Mouse (Mus musculus) MEL (cell line): Measurements from ENCODE around the gene Vmn2r54. TPM values are rescaled to one million over a fixed set of nuclear protein-coding genes. Genes with fewer than 3 reads are reported as not detected.
"Not testable (repeated sequence)": the region's sequence is repeated elsewhere in the genome, so short reads cannot be mapped to it uniquely, and the experiment has no call there.

Source experiments
- DNase-seq: peaks from one replicate; pipeline ENCODE4 v3.0.0; 2011; ENCODE audit warnings: low read depth, low spot score
- H3K27ac ChIP-seq: 2 replicates; pipeline ENCODE4 v1.5.1; 2012; ENCODE audit warnings: low read depth, mild to moderate bottlenecking, control low read depth, low read length, moderate library complexity; ENCODE audit not compliant: control insufficient read depth
- H3K27me3 ChIP-seq, 2 experiments: fragments of 150-350 bp in 1 of 2; sonication (generic) in 1 of 2; 2 replicates each; pipeline ENCODE4 v1.6.1; 2012; ENCODE audit warnings: low read length in 2 of 2, mild to moderate bottlenecking in 2 of 2, improper control_type of control experiment in 1 of 2, moderate library complexity in 1 of 2; ENCODE audit not compliant: insufficient read depth in 2 of 2, control insufficient read depth in 1 of 2
- H3K36me3 ChIP-seq, 2 experiments: 2 replicates each; pipeline ENCODE4 v1.6.1; 2012 to 2014; ENCODE audit warnings: low read length in 2 of 2, improper control_type of control experiment in 1 of 2, inconsistent platforms in 1 of 2, mild to moderate bottlenecking in 1 of 2; ENCODE audit not compliant: insufficient read depth in 2 of 2, control insufficient read depth in 1 of 2
- H3K4me1 ChIP-seq, 2 experiments: fragments of 150-350 bp in 1 of 2; sonication (generic) in 1 of 2; 2 replicates each; pipeline ENCODE4 v1.6.1; 2012; ENCODE audit warnings: low read length in 2 of 2, improper control_type of control experiment in 1 of 2, mild to moderate bottlenecking in 1 of 2; ENCODE audit not compliant: insufficient read depth in 2 of 2, control insufficient read depth in 1 of 2
- H3K4me3 ChIP-seq, 2 experiments: fragments of 150-350 bp in 1 of 2; sonication (generic) in 1 of 2; 2 replicates each; pipeline ENCODE4 v1.5.1; 2012; ENCODE audit warnings: low read depth in 2 of 2, low read length in 2 of 2, mild to moderate bottlenecking in 2 of 2, moderate library complexity in 2 of 2, control low read depth in 1 of 2, improper control_type of control experiment in 1 of 2; ENCODE audit not compliant: control insufficient read depth in 1 of 2, insufficient read depth in 1 of 2
- H3K79me2 ChIP-seq: 2 replicates; pipeline ENCODE4 v1.6.1; 2012; ENCODE audit warnings: mild to moderate bottlenecking, low read length, moderate library complexity; ENCODE audit not compliant: control insufficient read depth, poor library complexity, insufficient read depth
- H3K9ac ChIP-seq: 2 replicates; pipeline ENCODE4 v1.6.1; 2012; ENCODE audit warnings: low read depth, mild to moderate bottlenecking, control low read depth, low read length, moderate library complexity; ENCODE audit not compliant: control insufficient read depth, poor library complexity, severe bottlenecking
- H3K9me3 ChIP-seq: fragments of 150-350 bp; sonication (generic); replicated peaks from 2 replicates; pipeline ENCODE4 v1.6.1; 2012; ENCODE audit warnings: mild to moderate bottlenecking, low read length, improper control_type of control experiment, moderate library complexity; ENCODE audit not compliant: insufficient read depth
- BHLHE40 ChIP-seq: IDR thresholded peaks from 2 replicates; pipeline ENCODE4 v1.6.1; 2012; ENCODE audit warnings: low read depth, mild to moderate bottlenecking, inconsistent platforms, low read length, improper control_type of control experiment, borderline replicate concordance
- CHD1 ChIP-seq: IDR thresholded peaks from 2 replicates; pipeline ENCODE4 v1.6.1; 2012; ENCODE audit warnings: low read depth, mild to moderate bottlenecking, inconsistent platforms, low read length, improper control_type of control experiment
- CHD2 ChIP-seq: IDR thresholded peaks from 2 replicates; pipeline ENCODE4 v1.6.1; 2011; ENCODE audit warnings: low read length, improper control_type of control experiment
- CTCF ChIP-seq, 3 experiments: IDR thresholded peaks in 2 of 3; conservative IDR thresholded peaks in 1 of 3; 2 replicates each; pipeline ENCODE4 v1.5.1; 2011 to 2012; ENCODE audit warnings: low read length in 3 of 3, low read depth in 2 of 3, mild to moderate bottlenecking in 2 of 3, improper control_type of control experiment in 1 of 3, inconsistent platforms in 1 of 3, mixed read lengths in 1 of 3, moderate library complexity in 1 of 3; ENCODE audit not compliant: control insufficient read depth in 1 of 3, insufficient read depth in 1 of 3, poor library complexity in 1 of 3, severe bottlenecking in 1 of 3
- ETS1 ChIP-seq: IDR thresholded peaks from 2 replicates; pipeline ENCODE4 v1.6.1; 2012; ENCODE audit warnings: low read depth, mild to moderate bottlenecking, inconsistent platforms, low read length, improper control_type of control experiment, moderate library complexity
- GATA1 ChIP-seq: IDR thresholded peaks from 2 replicates; pipeline ENCODE4 v1.6.1; 2011; ENCODE audit warnings: low read depth, low read length, improper control_type of control experiment
- JUND ChIP-seq: IDR thresholded peaks from 2 replicates; pipeline ENCODE4 v1.6.1; 2011; ENCODE audit warnings: low read depth, mild to moderate bottlenecking, improper control_type of control experiment, low read length
- MAX ChIP-seq: IDR thresholded peaks from 2 replicates; pipeline ENCODE4 v1.6.1; 2011; ENCODE audit warnings: low read length, improper control_type of control experiment
- MEF2A ChIP-seq: IDR thresholded peaks from 2 replicates; pipeline ENCODE4 v1.6.1; 2014; ENCODE audit warnings: low read depth, mild to moderate bottlenecking, inconsistent platforms, low read length, improper control_type of control experiment; ENCODE audit not compliant: poor library complexity, insufficient replicate concordance, severe bottlenecking; ENCODE audit errors: extremely low read depth
- MXI1 ChIP-seq: IDR thresholded peaks from 2 replicates; pipeline ENCODE4 v1.6.1; 2011; ENCODE audit warnings: mild to moderate bottlenecking, low read depth, low read length, improper control_type of control experiment
- MYC ChIP-seq: IDR thresholded peaks from 2 replicates; pipeline ENCODE4 v1.6.1; 2011; ENCODE audit warnings: low read depth, mild to moderate bottlenecking, low read length, improper control_type of control experiment, moderate library complexity
- NRF1 ChIP-seq: IDR thresholded peaks from 2 replicates; pipeline ENCODE4 v1.6.1; 2014; ENCODE audit warnings: low read depth, mild to moderate bottlenecking, inconsistent platforms, low read length, improper control_type of control experiment, moderate library complexity; ENCODE audit not compliant: poor library complexity, insufficient read depth, severe bottlenecking
- POLR2A ChIP-seq, 2 experiments: IDR thresholded peaks; 2 replicates each; pipeline ENCODE4 v1.6.1; 2011 to 2012; ENCODE audit warnings: low read length in 2 of 2, mild to moderate bottlenecking in 2 of 2, control low read depth in 1 of 2, improper control_type of control experiment in 1 of 2, low read depth in 1 of 2, moderate library complexity in 1 of 2; ENCODE audit not compliant: control insufficient read depth in 1 of 2, insufficient read depth in 1 of 2, poor library complexity in 1 of 2
- POLR2AphosphoS2 ChIP-seq: IDR thresholded peaks from 2 replicates; pipeline ENCODE4 v1.6.1; 2011; ENCODE audit warnings: low read length, improper control_type of control experiment
- RCOR1 ChIP-seq: IDR thresholded peaks from 2 replicates; pipeline ENCODE4 v1.6.1; 2012; ENCODE audit warnings: low read depth, mild to moderate bottlenecking, inconsistent platforms, low read length, improper control_type of control experiment
- SIN3A ChIP-seq: IDR thresholded peaks from 2 replicates; pipeline ENCODE4 v1.6.1; 2012; ENCODE audit warnings: low read length, improper control_type of control experiment, inconsistent platforms
- UBTF ChIP-seq: IDR thresholded peaks from 2 replicates; pipeline ENCODE4 v1.6.1; 2012; ENCODE audit warnings: low read depth, mild to moderate bottlenecking, inconsistent platforms, low read length, improper control_type of control experiment, moderate library complexity, borderline replicate concordance; ENCODE audit not compliant: insufficient read depth
- USF1 ChIP-seq: IDR thresholded peaks from 2 replicates; pipeline ENCODE4 v1.6.1; 2014; ENCODE audit warnings: low read depth, mild to moderate bottlenecking, inconsistent platforms, low read length, improper control_type of control experiment, moderate library complexity
- ZC3H11A ChIP-seq: IDR thresholded peaks from 2 replicates; pipeline ENCODE4 v1.6.1; 2012; ENCODE audit warnings: low read depth, mild to moderate bottlenecking, inconsistent platforms, low read length, improper control_type of control experiment
- ZNF384 ChIP-seq: IDR thresholded peaks from 2 replicates; pipeline ENCODE4 v1.6.1; 2012; ENCODE audit warnings: low read depth, mild to moderate bottlenecking, inconsistent platforms, low read length, improper control_type of control experiment
- polyA plus RNA-seq, 2 experiments: library from polyadenylated mRNA; stranded (reverse) in 1 of 2; unstranded in 1 of 2; fragments of >175 nt in 1 of 2; fragments of >200 nt in 1 of 2; gene quantifications; 2 replicates each; pipeline versions ENCODE4 v1.2.1 to v1.2.4; 2012; ENCODE audit warnings: low replicate concordance in 2 of 2, low read depth in 1 of 2; ENCODE audit not compliant: insufficient read length in 2 of 2, insufficient read depth in 1 of 2, missing spikeins in 1 of 2
- total RNA-seq: library from RNA; depleted of rRNA; stranded (reverse); fragments of 300-350 nt; gene quantifications from 2 replicates; pipeline ENCODE4 v1.2.3, GENCODE M21; 2012; rRNA removed

Vmn2r54 gene
- total RNA-seq: not detected in 2 replicates
- not detected for polyA plus RNA-seq

DNA sequence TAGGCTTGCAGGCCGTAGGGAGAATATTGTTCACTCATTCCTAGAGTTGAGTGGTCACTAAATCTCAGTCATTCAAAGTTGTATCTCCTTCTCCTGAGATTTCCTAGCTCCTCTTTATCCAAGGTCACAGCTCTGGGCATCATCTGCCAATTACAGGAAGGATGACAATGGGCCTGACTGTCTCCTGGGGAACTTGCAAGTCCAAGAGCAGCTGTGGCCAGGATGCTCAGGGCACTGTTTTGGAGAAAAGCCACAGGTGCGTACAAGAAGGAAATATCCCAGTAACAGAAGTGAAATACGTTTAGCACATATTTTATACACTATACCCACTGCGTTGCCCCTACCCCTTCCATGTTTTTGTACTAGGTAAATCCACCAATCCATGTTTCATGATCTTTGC lies at the start of gene Vmn2r54:
Vmn2r54 (minus strand) TSS at position 101 of the 400 bp plus-strand sequence.
- H3K4me1 ChIP-seq, H3K27ac ChIP-seq, H3K36me3 ChIP-seq, H3K27me3 ChIP-seq, H3K9ac ChIP-seq, H3K9me3 ChIP-seq, DNase-seq, H3K4me3 ChIP-seq, H3K79me2 ChIP-seq: not testable (repeated sequence)

DNA sequence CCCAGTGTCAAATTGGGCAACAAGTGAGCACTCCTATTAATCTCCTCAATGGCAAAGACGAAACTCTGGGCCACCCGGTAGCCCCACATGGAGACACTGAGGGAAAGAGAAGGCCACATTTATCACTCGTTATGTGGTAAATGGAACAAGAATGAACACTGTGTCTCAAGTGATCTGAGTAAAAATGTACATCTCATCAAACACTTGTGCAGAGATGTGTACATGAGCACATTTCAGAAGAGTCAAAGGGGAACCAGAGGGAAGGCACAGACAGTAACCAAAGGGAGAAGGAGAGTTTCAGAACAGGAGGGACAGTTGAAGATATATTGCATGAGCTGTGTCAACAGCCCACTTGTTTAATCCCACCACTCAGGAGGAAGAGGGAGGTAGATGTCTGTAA lies 44.8 kb upstream of the Vmn2r54 start, which contains the start of gene Vmn2r55:
Vmn2r55 (minus strand) TSS at position 101 of the 400 bp plus-strand sequence.
- not testable (repeated sequence) for H3K4me1 ChIP-seq, H3K27ac ChIP-seq, H3K4me3 ChIP-seq, DNase-seq, H3K9ac ChIP-seq, H3K36me3 ChIP-seq, H3K9me3 ChIP-seq, H3K27me3 ChIP-seq, H3K79me2 ChIP-seq

DNA sequence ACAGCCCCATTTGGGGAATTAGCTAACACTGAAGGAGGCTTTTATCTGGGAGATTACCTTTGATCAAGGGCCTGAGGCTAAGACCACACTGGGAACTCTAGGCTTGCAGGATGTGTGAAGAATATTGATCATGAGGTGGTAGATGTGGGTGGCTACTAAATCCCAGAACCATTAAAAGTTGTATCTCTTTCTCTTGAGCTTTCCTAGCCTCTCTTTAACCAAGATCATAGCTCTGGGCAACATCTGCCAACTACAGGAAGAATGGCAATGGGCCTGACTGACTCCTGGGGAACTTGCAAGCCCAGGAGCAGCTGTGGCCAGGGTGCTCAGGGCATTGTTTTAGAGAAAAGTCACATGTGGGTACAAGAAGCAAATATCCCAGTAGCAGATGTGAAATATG lies 31.4 kb downstream of the Vmn2r54 start, which contains the start of gene Vmn2r53:
Vmn2r53 (minus strand) TSS at position 101 of the 400 bp plus-strand sequence.
- Histone ChIP-seq H3K4me1 (no peaks in the 10 kb centered on the region), H3K9ac (no peak within 1 kb of the TSS), H3K36me3 (no peaks in the 10 kb centered on the region), H3K27ac (no peak within 1 kb of the TSS), H3K9me3 (no peaks in the 10 kb centered on the region), H3K79me2 (no peaks in the 10 kb centered on the region), H3K27me3 (no peaks in the 10 kb centered on the region), H3K4me3 (no peak within 1 kb of the TSS)
- no peak for TF ChIP-seq UBTF
- TF ChIP-seq GATA1: no peak
- TF ChIP-seq MEF2A: no peak
- no peak for TF ChIP-seq BHLHE40
- no peak for TF ChIP-seq CHD1
- TF ChIP-seq POLR2A (IDR thresholded peaks at IDR 0.05; ENCODE audit: control insufficient read depth in 1 of 2, insufficient read depth in 1 of 2, low read depth in 1 of 2, low read length in 2 of 2, poor library complexity in 1 of 2): no peak
- no peak for TF ChIP-seq CTCF (IDR thresholded peaks at IDR 0.05 in 2 of 3, conservative IDR thresholded peaks at IDR 0.05 in 1 of 3; ENCODE audit: control insufficient read depth in 1 of 3, insufficient read depth in 1 of 3, low read depth in 2 of 3, low read length in 3 of 3, poor library complexity in 1 of 3, severe bottlenecking in 1 of 3)
- no peak for TF ChIP-seq NRF1
- TF ChIP-seq POLR2AphosphoS2: no peak
- no peak for TF ChIP-seq MAX
- no peak for TF ChIP-seq CHD2
- TF ChIP-seq ZC3H11A: no peak
- no peak for TF ChIP-seq ETS1
- TF ChIP-seq USF1: no peak
- TF ChIP-seq RCOR1: no peak
- TF ChIP-seq ZNF384: no peak
- no peak for TF ChIP-seq MXI1
- no peak for TF ChIP-seq SIN3A
- TF ChIP-seq JUND: no peak
- TF ChIP-seq MYC: no peak
- DNase-seq: no peak
